ENCODE assay signal across 8 mouse cellular contexts in genomic region chr5:29434872-29435358, GRCm38 (mm10). TPM values are rescaled to one million over a fixed set of nuclear protein-coding genes. Genes with fewer than 3 reads are reported as not detected.
A peak's percentile ranks its signal among the peaks of the same experiment; 100 is the strongest.
DNase-seq lines count a peak whose midpoint lies in the region; ATAC-seq and TF ChIP-seq lines count a peak whose summit lies in the region.

No protein-coding gene starts in this region.

- H3K4me3 ChIP-seq in embryonic facial prominence, embryonic 13.5 days, result peak overlapping the region; percentile 93
- H3K4me3 ChIP-seq in heart, embryonic 13.5 days, result peak overlapping the region; percentile 82
- peak overlapping the region; percentile 95 for H3K4me3 ChIP-seq in small intestine, adult 2 months (ENCODE audit: low read depth, low read length)

- no peaks in the 10 kb centered on the region for H3K9me3 ChIP-seq in embryonic facial prominence, embryonic 13.5 days
- H3K9me3 ChIP-seq in heart, embryonic 13.5 days, result no peaks in the 10 kb centered on the region

- H3K4me2 ChIP-seq in embryonic facial prominence, embryonic 13.5 days, result peak overlapping the region; percentile 96
- peak overlapping the region; percentile 93 for H3K4me2 ChIP-seq in heart, embryonic 13.5 days

- peaks cover 21% of the 10 kb centered on the region for H3K4me1 ChIP-seq in embryonic facial prominence, embryonic 13.5 days
- H3K4me1 ChIP-seq in heart, embryonic 13.5 days, result peaks cover 27% of the 10 kb centered on the region
- H3K4me1 ChIP-seq in small intestine, adult 2 months (ENCODE audit: control insufficient read depth, insufficient read depth, insufficient read length, low read length), result peaks cover 7% of the 10 kb centered on the region; the same call in 1 of the 2 replicates

- ATAC-seq in embryonic facial prominence, embryonic 13.5 days (ENCODE audit: insufficient number of reproducible peaks, insufficient read depth, low FRiP score, low TSS enrichment, low read depth), result peak; percentile 15; the same call in 1 of the 2 replicates
- peak; percentile 45 for ATAC-seq in heart, embryonic 13.5 days (ENCODE audit: extremely low read depth, insufficient number of reproducible peaks, low FRiP score, low TSS enrichment)

- peak overlapping the region; percentile 55; the same call in 1 of the 2 replicates for H3K27ac ChIP-seq in embryonic facial prominence, embryonic 13.5 days
- peak overlapping the region; percentile 70 for H3K27ac ChIP-seq in heart, embryonic 13.5 days (replicated peaks)
- H3K27ac ChIP-seq in small intestine, adult 2 months (ENCODE audit: insufficient read depth, low read depth, low read length), result peak overlapping the region; percentile 68

- H3K9ac ChIP-seq in embryonic facial prominence, embryonic 13.5 days, result peak overlapping the region; percentile 93
- H3K9ac ChIP-seq in heart, embryonic 13.5 days, result peak overlapping the region; percentile 92

- peaks cover 29% of the 10 kb centered on the region for H3K36me3 ChIP-seq in embryonic facial prominence, embryonic 13.5 days
- H3K36me3 ChIP-seq in heart, embryonic 13.5 days, result peaks cover 41% of the 10 kb centered on the region
- peaks cover 18% of the 10 kb centered on the region for H3K36me3 ChIP-seq in small intestine, adult 2 months (ENCODE audit: control insufficient read depth, insufficient read depth, low read length)

- H3K27me3 ChIP-seq in embryonic facial prominence, embryonic 13.5 days, result peaks cover 21% of the 10 kb centered on the region
- peaks cover 22% of the 10 kb centered on the region for H3K27me3 ChIP-seq in heart, embryonic 13.5 days (replicated peaks)
- no peaks in the 10 kb centered on the region for H3K27me3 ChIP-seq in small intestine, adult 2 months (ENCODE audit: control insufficient read depth, insufficient read depth, low read length)

- TF ChIP-seq CTCF in small intestine, adult 2 months (IDR thresholded peaks at IDR 0.05; ENCODE audit: extremely low read depth, insufficient read length, insufficient replicate concordance, low read depth, low read length), result no peak

- DNase-seq in layer of hippocampus, adult 11-12 months (ENCODE audit: low spot score), result peak; percentile 15
- DNase-seq in layer of hippocampus, adult 9-10 months (ENCODE audit: low spot score), result no peak
- peak; percentile 63 for DNase-seq in Muller cell, postnatal 12 days (ENCODE audit: inconsistent ontology term)
- peak; percentile 38 to 70 for DNase-seq in kidney, postnatal 36 days
- peak; percentile 28 for DNase-seq in lung, postnatal 36 days

- TF ChIP-seq POLR2A in small intestine, adult 2 months (IDR thresholded peaks at IDR 0.05; ENCODE audit: low read depth, low read length), result no peak

- under 1% methylated on average over 48 of the region's 48 CpGs for WGBS in embryonic facial prominence, embryonic 13.5 days
- WGBS in heart, embryonic 13.5 days, result under 1% methylated on average over 48 of the region's 48 CpGs
- WGBS in small intestine, adult 2 months, result under 1% methylated on average over 48 of the region's 48 CpGs

RNA-seq across cellular contexts. Expression of gene Nom1, which starts 0.5 kb away (rescaled TPM):
- polyA plus RNA-seq in embryonic facial prominence, embryonic 13.5 days (2015; fragmentation: Nextera tagmentation; extraction: Ambion mirVana), result 27.9 and 28.0 TPM in 2 replicates
- polyA plus RNA-seq in heart, embryonic 13.5 days (2015; fragmentation: Nextera tagmentation; extraction: Ambion mirVana), result 15.5 and 17.0 TPM in 2 replicates
- 1.7 and 2.7 TPM in 2 replicates for polyA plus RNA-seq in small intestine, adult 2 months (2012; rRNA removed)

RNA-seq across cellular contexts. Expression of gene Mnx1, which starts 43.4 kb away (rescaled TPM):
- polyA plus RNA-seq in embryonic facial prominence, embryonic 13.5 days (2015; fragmentation: Nextera tagmentation; extraction: Ambion mirVana), result not detected in 2 replicates
- polyA plus RNA-seq in heart, embryonic 13.5 days (2015; fragmentation: Nextera tagmentation; extraction: Ambion mirVana), result not detected in 2 replicates
- 1.0 and 3.6 TPM in 2 replicates for polyA plus RNA-seq in small intestine, adult 2 months (2012; rRNA removed)

RNA-seq across cellular contexts. Expression of gene Lmbr1, which starts 56.7 kb away (rescaled TPM):
- polyA plus RNA-seq in embryonic facial prominence, embryonic 13.5 days (2015; fragmentation: Nextera tagmentation; extraction: Ambion mirVana), result 9.0 and 13.1 TPM in 2 replicates
- polyA plus RNA-seq in heart, embryonic 13.5 days (2015; fragmentation: Nextera tagmentation; extraction: Ambion mirVana), result 10.4 and 15.0 TPM in 2 replicates
- polyA plus RNA-seq in small intestine, adult 2 months (2012; rRNA removed), result 0.79 and 1.5 TPM in 2 replicates
